Mouse (Mus musculus) urinary bladder, adult 18-20 months (tissue): ENCODE data around the gene Gpr82.

Experiments used
- DNase-seq, 2 experiments: peaks; one replicate each; pipeline ENCODE4 v3.0.0; 2022; ENCODE audit warnings: low spot score in 2 of 2, mixed read lengths in 2 of 2

Gpr82 gene

DNA sequence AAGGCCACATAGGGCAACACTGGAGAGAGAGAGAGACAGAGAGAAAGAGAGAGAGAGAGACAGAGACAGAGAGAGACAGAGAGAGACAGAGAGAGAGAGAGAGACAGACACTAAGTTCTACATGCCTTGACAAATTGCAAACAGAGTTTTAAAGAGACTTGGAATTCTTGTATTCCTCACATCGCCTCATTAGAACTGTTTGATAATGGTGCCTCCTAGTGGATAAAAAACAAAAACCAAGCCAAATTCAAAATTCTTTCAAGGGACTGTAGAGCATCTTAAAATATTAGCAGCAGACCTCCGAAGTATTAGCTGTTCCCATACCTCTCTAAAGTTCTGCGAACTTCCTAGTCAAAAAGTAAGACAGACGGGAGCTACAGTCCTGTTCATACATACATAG lies 30.7 kb downstream of the Gpr82 start:
- no peak for DNase-seq

DNA sequence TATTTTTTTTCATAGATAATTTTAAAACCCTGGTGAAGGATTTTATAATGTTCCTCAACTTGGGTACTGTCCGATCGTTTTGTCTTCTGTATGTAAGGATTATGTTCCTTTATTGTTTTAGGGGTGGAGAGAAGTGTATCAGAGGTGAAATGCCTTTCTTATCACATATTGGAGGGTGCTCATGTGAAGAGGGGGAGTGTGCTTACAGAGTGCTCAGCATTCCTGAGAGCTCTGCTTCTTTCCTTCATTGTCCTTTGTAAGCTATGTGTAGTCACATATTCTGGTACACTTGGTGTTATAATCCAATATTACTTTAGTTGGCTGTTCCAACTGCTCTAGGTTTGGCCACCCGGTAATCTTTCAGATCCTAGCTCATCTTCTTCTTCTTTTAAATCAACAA lies 39.5 kb downstream of the Gpr82 start:
- DNase-seq, result no peak

DNA sequence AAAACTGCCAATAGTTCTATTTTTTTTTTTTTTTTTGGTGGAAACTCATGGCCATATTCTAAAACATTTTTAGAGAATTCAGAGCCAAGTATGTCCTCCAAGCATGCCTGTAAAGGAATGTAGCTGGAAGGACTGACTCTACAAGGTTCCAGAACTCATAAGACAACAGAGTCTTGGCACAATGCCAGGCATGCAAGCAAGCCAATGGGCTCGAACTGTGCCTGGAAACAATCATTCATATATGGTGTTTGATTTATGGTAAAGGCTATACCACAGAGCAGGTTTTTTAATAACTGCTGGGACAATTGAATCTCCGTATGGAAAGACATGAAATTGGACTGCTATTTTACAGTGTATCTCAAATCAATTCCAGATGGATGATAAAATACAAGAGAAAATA lies 43.9 kb downstream of the Gpr82 start:
- DNase-seq, result peak in 1 of 2 experiments; percentile 9

DNA sequence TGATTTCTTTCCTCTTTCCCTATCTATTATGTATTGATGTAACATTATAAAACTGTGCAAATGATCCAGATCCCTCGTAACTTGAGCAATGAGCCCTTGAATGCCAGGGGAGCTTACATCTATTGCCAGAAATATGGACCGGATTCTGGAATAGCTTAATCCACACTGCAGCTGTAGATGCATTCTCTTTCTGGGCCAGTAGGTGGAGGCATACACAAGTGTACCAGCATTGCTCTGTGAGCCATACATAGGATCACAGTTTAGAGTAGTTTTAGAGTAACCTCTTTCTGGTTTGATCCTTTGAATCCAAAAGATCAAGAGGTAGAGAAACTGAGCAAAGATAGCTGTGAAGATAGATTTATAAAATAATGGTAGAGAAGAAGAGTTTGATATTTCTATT lies 49.0 kb downstream of the Gpr82 start:
- peak in 1 of 2 experiments; percentile 8 for DNase-seq
